Mouse (Mus musculus) lung, postnatal 36 days (tissue): ENCODE results near the gene Kcnq1.
A peak's percentile ranks its signal among the peaks of the same experiment; 100 is the strongest.

Experiments used
- DNase-seq: peaks from one replicate; pipeline ENCODE4 v3.0.0; 2022; ENCODE audit warnings: mixed read lengths

Kcnq1 gene

GRCm38 (mm10) chr7:143285440-143285839, 179.3 kb downstream of the Kcnq1 start:
- DNase-seq = no peak

GRCm38 (mm10) chr7:143286532-143287290, 180.5 kb downstream of the Kcnq1 start:
- DNase-seq = no peak

GRCm38 (mm10) chr7:143288135-143288534, 182.0 kb downstream of the Kcnq1 start:
- DNase-seq = no peak

GRCm38 (mm10) chr7:143289082-143289849, 183.1 kb downstream of the Kcnq1 start:
- DNase-seq = peak; percentile 58

- DNase-seq = no peak
Observed at GRCm38 (mm10) chr7:143294690-143295355, 188.7 kb downstream of the Kcnq1 start.

- DNase-seq = peak; percentile 55
Observed at GRCm38 (mm10) chr7:143295356-143296000, 189.3 kb downstream of the Kcnq1 start.

GRCm38 (mm10) chr7:143296001-143296379, 189.8 kb downstream of the Kcnq1 start:
- DNase-seq = no peak

GRCm38 (mm10) chr7:143296384-143296801, 190.2 kb downstream of the Kcnq1 start:
- peak; percentile 99 for DNase-seq

GRCm38 (mm10) chr7:143300037-143300436, 193.9 kb downstream of the Kcnq1 start:
- no peak for DNase-seq

GRCm38 (mm10) chr7:143300681-143301080, 194.5 kb downstream of the Kcnq1 start:
- no peak for DNase-seq

GRCm38 (mm10) chr7:143302156-143302555, 196.0 kb downstream of the Kcnq1 start:
- no peak for DNase-seq

GRCm38 (mm10) chr7:143302593-143303238, 196.6 kb downstream of the Kcnq1 start:
- DNase-seq = no peak

GRCm38 (mm10) chr7:143303557-143303956, 197.4 kb downstream of the Kcnq1 start:
- DNase-seq = no peak

GRCm38 (mm10) chr7:143305808-143306207, 199.6 kb downstream of the Kcnq1 start:
- DNase-seq = no peak

GRCm38 (mm10) chr7:143308001-143308400, 201.8 kb downstream of the Kcnq1 start:
- no peak for DNase-seq

GRCm38 (mm10) chr7:143310311-143310710, 204.1 kb downstream of the Kcnq1 start:
- no peak for DNase-seq

- no peak for DNase-seq
Observed at GRCm38 (mm10) chr7:143310847-143311246, 204.7 kb downstream of the Kcnq1 start.

- no peak for DNase-seq
Observed at GRCm38 (mm10) chr7:143311471-143311870, 205.3 kb downstream of the Kcnq1 start.

GRCm38 (mm10) chr7:143313572-143314319, 207.6 kb downstream of the Kcnq1 start:
- peak; percentile 94 for DNase-seq

- no peak for DNase-seq
Observed at GRCm38 (mm10) chr7:143318512-143318911, 212.3 kb downstream of the Kcnq1 start.

- DNase-seq = no peak
Observed at GRCm38 (mm10) chr7:143320367-143320766, 214.2 kb downstream of the Kcnq1 start.

- DNase-seq = no peak
Observed at GRCm38 (mm10) chr7:143325051-143325450, 218.9 kb downstream of the Kcnq1 start.
